Mouse (Mus musculus) liver, embryonic 16.5 days (tissue): ENCODE data around the gene Krt15. TPM values are rescaled to one million over a fixed set of nuclear protein-coding genes. Genes with fewer than 3 reads are reported as not detected.

Experiments
- ATAC-seq: fragments of 200-750 bp; cut with Nextera tagmentation; 2 replicates; pipeline ENCODE4 v1.8.0; 2017; ENCODE audit warnings: low read depth, mild to moderate bottlenecking, moderate number of reproducible peaks, moderate library complexity
- H3K27ac ChIP-seq: fragments of 300-500 bp; sonication (generic); 2 replicates; pipeline ENCODE4 v1.5.1; 2014; ENCODE audit warnings: mild to moderate bottlenecking, low read length
- H3K27me3 ChIP-seq: fragments of 300-500 bp; sonication (generic); 2 replicates; pipeline ENCODE4 v1.6.1; 2014; ENCODE audit warnings: low read depth, low read length, mixed read lengths; ENCODE audit not compliant: control insufficient read depth, insufficient read depth
- H3K36me3 ChIP-seq: fragments of 300-500 bp; sonication (generic); 2 replicates; pipeline ENCODE4 v1.6.1; 2014; ENCODE audit warnings: mild to moderate bottlenecking; ENCODE audit not compliant: control insufficient read depth, insufficient read depth
- H3K4me1 ChIP-seq: fragments of 300-500 bp; sonication (generic); 2 replicates; pipeline ENCODE4 v1.6.1; 2014; ENCODE audit warnings: low read depth, low read length, mixed read lengths; ENCODE audit not compliant: control insufficient read depth
- H3K4me2 ChIP-seq: fragments of 300-500 bp; sonication (generic); 2 replicates; pipeline ENCODE4 v1.6.1; 2014; ENCODE audit warnings: low read depth, low read length, mixed read lengths
- H3K4me3 ChIP-seq: fragments of 300-500 bp; sonication (generic); 2 replicates; pipeline ENCODE4 v1.5.1; 2014; ENCODE audit warnings: low read depth, mild to moderate bottlenecking, low read length
- H3K9ac ChIP-seq: fragments of 300-500 bp; sonication (generic); 2 replicates; pipeline ENCODE4 v1.6.1; 2014; ENCODE audit warnings: low read depth, low read length
- H3K9me3 ChIP-seq: fragments of 300-500 bp; sonication (generic); replicated peaks from 2 replicates; pipeline ENCODE4 v1.6.1; 2016; ENCODE audit warnings: low read length; ENCODE audit not compliant: control insufficient read depth
- WGBS: fragments of 180-500 bp; shearing (Covaris S2); extraction: QIAGEN DNeasy Blood & Tissue Kit; methylation state at CpG from one replicate; pipeline ENCODE4 v1.1.7; 2014; ENCODE audit not compliant: insufficient replicate concordance; 5-methylcytosine and 5-hydroxymethylcytosine counted together
- polyA plus RNA-seq: library from polyadenylated mRNA; unstranded; fragments of >200 nt; fragmentation: Nextera tagmentation; extraction: Ambion mirVana; gene quantifications from 2 replicates; pipeline ENCODE4 v1.2.1, GENCODE M21; 2015

The Krt15 gene
- 0.07 and 0.12 TPM in 2 replicates for polyA plus RNA-seq

DNA sequence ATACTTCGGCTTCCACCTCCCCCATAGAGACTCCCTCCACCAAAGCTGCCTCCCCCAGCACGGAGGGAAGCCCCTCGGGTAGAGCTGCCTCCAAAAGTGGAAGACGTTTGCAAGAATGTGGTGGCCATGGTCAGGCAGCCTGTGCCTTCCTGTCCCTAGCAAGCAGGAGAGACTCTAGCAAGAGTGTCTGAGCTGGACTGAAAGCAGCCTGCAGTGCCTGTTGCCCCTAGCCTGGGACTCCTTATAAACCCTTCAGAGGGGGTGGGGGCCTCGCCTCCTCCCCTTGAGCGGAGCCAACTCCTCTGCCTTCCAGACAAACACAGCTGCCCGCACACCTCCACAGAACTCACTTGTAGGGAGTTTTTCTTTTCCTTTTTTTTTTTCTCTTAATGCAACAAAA is at the start of gene Krt15:
TSS of gene Krt15 (minus strand) at position 198 of the 400 bp plus-strand sequence.
- no peak within 1 kb of the TSS for H3K27ac ChIP-seq
- no peaks in the 10 kb centered on the region for H3K36me3 ChIP-seq
- no peaks in the 10 kb centered on the region for H3K4me1 ChIP-seq
- no peak within 1 kb of the TSS for H3K9ac ChIP-seq
- 35% methylated on average over 7 of the region's 7 CpGs for WGBS
- H3K9me3 ChIP-seq, result no peaks in the 10 kb centered on the region
- no peak for ATAC-seq
- H3K4me2 ChIP-seq, result no peak within 1 kb of the TSS
- no peaks in the 10 kb centered on the region for H3K27me3 ChIP-seq
- no peak within 1 kb of the TSS for H3K4me3 ChIP-seq

DNA sequence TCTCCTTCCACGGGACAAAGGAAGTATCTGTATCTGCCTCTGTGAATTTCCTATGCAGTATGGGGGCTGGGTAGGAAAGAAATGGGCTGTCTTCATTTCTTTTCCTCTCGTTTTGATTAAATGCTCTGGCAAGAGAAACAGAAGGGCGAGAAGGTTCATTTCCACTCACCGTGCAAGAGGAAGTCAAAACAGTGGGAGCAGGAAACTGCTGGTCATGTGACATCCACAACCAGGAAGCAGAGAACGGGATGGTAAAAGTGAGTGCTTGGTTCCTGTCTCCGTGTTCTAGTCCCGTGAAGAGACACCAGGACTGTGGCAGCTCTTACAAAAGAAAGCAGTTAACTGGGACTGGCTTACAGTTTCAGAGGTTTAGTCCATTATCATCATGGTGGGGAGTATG is 46.0 kb upstream of the Krt15 start:
- H3K4me3 ChIP-seq, result no peak overlapping the region
- H3K36me3 ChIP-seq, result no peaks in the 10 kb centered on the region
- WGBS, result 32% methylated on average over 7 of the region's 7 CpGs
- H3K9ac ChIP-seq, result no peak overlapping the region
- ATAC-seq, result no peak
- H3K4me2 ChIP-seq, result no peak overlapping the region
- H3K4me1 ChIP-seq, result no peaks in the 10 kb centered on the region
- no peaks in the 10 kb centered on the region for H3K27me3 ChIP-seq
- no peak overlapping the region for H3K27ac ChIP-seq
- no peaks in the 10 kb centered on the region for H3K9me3 ChIP-seq

DNA sequence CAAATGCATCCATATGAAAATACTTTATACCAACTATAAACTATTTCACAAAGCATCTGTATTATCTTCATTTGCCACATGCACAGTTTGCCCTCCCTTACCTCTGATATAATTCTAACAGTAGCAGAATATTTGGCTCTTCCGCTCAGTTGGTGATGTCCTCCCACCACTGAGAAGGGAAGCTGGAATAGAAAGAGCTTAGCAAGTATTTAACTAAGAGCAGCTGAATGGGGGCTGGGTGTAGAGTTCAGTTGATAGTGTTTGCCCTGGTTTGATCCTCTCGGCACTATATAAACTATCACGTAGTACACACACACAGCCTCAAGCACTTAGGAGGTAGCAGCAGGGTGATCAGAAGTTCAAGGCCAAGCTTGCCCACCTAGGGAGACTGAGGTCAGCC is 43.5 kb upstream of the Krt15 start:
- Histone ChIP-seq H3K4me3 (no peak overlapping the region), H3K27me3 (no peaks in the 10 kb centered on the region), H3K36me3 (no peaks in the 10 kb centered on the region), H3K4me2 (no peak overlapping the region), H3K9ac (no peak overlapping the region), H3K27ac (no peak overlapping the region), H3K4me1 (no peaks in the 10 kb centered on the region), H3K9me3 (no peaks in the 10 kb centered on the region)
- no peak for ATAC-seq
- WGBS, result 60% methylated on average over 3 of the region's 3 CpGs

DNA sequence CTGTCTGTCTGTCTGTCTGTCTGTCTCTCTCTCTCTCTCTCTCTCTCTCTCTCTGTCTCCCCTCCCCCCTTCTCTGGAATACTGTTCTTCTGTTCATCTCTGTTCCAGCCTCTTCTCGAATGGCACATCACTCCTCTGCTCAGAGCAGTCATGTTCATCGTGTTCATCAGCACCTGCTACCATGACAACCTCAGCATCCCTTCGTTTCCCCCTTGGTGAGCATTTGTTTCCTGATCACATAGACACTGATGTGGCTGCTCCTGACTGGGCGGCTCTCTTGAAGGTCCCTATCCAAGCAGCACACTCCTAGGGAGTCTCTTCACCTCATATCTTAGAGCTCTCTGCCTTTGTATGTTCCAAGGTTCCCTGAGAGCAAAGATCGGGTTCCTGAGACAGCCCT is 42.6 kb upstream of the Krt15 start:
- no peaks in the 10 kb centered on the region for H3K27me3 ChIP-seq
- H3K4me1 ChIP-seq, result no peaks in the 10 kb centered on the region
- H3K9ac ChIP-seq, result no peak overlapping the region
- H3K27ac ChIP-seq, result no peak overlapping the region
- WGBS, result 57% methylated on average over 5 of the region's 5 CpGs
- no peaks in the 10 kb centered on the region for H3K9me3 ChIP-seq
- H3K36me3 ChIP-seq, result no peaks in the 10 kb centered on the region
- H3K4me3 ChIP-seq, result no peak overlapping the region
- H3K4me2 ChIP-seq, result no peak overlapping the region
- ATAC-seq, result no peak

DNA sequence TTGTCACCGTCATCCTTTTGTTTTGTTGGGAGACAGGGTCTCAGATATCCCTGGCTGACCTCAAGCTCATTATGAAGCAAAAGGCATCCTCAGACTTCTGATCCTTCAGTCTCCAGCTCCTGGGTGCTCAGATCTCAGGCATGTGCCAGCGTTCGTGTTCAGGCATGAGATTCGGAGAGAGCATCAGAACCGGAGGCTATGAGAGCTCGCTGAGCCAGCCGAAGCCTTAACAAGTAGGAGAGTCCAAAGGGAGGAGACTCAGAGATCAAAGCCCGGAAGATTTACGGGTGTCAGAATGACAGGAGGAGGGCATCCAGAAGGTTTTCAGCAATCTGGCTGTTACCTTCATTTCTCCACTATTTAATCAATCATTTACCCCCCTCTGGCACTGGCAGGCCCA is 41.1 kb upstream of the Krt15 start:
- WGBS, result 48% methylated on average over 9 of the region's 9 CpGs
- H3K4me1 ChIP-seq, result no peaks in the 10 kb centered on the region
- H3K9me3 ChIP-seq, result no peaks in the 10 kb centered on the region
- no peak for ATAC-seq
- H3K36me3 ChIP-seq, result no peaks in the 10 kb centered on the region
- no peak overlapping the region for H3K27ac ChIP-seq
- H3K27me3 ChIP-seq, result no peaks in the 10 kb centered on the region
- H3K9ac ChIP-seq, result no peak overlapping the region
- H3K4me2 ChIP-seq, result no peak overlapping the region
- no peak overlapping the region for H3K4me3 ChIP-seq

DNA sequence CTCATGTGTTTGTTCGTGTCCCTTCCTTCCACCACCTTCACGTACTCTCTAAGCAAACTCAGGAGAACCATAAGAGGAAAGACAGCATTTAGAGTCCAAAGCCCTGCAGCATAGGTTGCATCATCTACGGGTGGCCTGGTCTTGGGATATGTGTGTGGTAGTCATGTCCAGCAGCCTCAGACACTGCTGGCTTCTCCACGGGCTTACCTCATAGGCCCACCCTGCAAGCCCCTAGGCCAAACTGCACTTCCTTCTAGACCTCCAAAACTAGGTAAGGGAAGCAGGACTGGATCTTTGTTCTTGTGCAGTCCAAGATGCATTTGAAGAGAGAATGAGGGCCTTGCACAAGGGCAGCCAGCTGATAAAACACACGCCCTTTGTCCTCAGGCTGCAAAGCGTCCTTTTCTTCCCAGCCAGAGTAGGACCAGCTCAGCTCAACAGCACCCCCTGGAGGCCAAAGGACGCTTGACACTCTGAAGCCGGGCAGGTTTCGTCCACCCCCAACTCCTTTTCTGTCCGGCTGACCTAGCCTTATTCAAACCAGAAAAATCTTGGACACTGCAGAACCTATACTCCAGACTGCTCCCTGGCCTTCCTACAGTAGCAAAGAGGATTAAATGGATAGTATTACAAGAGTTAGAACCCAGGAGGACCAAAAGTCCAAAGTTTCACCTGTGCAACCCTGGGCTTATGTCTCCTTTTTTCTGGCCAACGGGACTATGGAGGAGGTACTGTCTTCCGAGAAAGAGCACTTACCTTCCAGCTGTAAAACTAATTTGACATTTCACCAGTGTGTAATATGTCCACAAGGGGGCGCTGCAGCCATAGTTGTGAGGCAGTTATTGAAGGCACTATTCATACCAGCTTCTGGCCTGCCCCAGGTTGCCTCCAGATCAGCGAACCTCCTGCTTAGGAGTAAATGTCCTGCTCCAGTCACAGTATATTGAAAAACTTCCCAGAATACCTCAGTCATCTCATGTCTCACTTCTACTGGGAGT is 33.3 kb upstream of the Krt15 start:
- Histone ChIP-seq H3K9me3 (no peaks in the 10 kb centered on the region), H3K27ac (no peak overlapping the region), H3K9ac (no peak overlapping the region), H3K27me3 (no peaks in the 10 kb centered on the region), H3K4me1 (no peaks in the 10 kb centered on the region), H3K4me2 (no peak overlapping the region), H3K4me3 (no peak overlapping the region), H3K36me3 (no peaks in the 10 kb centered on the region)
- no peak for ATAC-seq
- WGBS, result 23% methylated on average over 14 of the region's 14 CpGs

DNA sequence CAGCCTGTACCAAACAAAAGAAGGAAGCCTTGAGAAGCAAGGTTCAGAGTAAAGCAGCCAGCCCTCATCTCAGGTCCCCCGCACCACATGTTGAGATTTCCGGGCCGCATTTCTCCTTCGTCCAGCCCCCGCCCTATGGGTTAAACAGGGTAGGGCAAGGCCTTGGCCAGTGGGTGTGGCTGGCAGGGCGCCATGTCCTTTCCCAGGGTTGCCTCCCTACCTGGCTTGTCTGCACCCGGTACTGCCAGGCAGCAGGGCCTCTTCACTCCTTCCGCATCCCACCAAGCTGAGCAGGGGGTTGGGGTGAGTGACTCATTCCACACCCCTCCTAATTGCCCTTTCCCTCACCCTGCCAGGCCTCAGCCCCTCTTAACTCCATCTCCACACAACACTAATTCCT is 32.3 kb upstream of the Krt15 start:
- no peaks in the 10 kb centered on the region for H3K9me3 ChIP-seq
- ATAC-seq, result no peak
- no peak overlapping the region for H3K4me2 ChIP-seq
- H3K27ac ChIP-seq, result no peak overlapping the region
- 73% methylated on average over 8 of the region's 8 CpGs for WGBS
- no peak overlapping the region for H3K9ac ChIP-seq
- no peaks in the 10 kb centered on the region for H3K4me1 ChIP-seq
- no peaks in the 10 kb centered on the region for H3K36me3 ChIP-seq
- no peaks in the 10 kb centered on the region for H3K27me3 ChIP-seq
- no peak overlapping the region for H3K4me3 ChIP-seq

DNA sequence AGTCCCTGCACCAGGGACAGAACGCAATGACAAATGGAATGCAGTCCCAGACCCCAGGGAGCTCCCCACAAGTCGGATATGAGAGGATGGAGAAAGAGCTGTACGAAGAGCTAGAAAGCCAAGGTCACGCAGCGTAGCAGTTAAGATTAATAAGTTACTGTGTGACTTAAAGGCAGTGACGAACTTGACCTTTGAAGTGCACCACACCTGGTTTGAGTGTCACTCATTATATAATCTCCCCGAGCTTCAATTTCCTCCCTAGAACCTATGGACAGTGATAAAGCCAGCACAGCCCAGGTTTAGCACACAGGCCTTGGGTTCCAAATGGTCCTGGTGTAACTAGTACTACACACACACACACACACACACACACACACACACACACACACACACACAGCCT is 28.7 kb upstream of the Krt15 start:
- Histone ChIP-seq H3K9ac (no peak overlapping the region), H3K27me3 (no peaks in the 10 kb centered on the region), H3K4me3 (no peak overlapping the region), H3K9me3 (no peaks in the 10 kb centered on the region), H3K27ac (no peak overlapping the region), H3K4me1 (no peaks in the 10 kb centered on the region), H3K4me2 (no peak overlapping the region), H3K36me3 (no peaks in the 10 kb centered on the region)
- 45% methylated on average over 7 of the region's 7 CpGs for WGBS
- no peak for ATAC-seq

DNA sequence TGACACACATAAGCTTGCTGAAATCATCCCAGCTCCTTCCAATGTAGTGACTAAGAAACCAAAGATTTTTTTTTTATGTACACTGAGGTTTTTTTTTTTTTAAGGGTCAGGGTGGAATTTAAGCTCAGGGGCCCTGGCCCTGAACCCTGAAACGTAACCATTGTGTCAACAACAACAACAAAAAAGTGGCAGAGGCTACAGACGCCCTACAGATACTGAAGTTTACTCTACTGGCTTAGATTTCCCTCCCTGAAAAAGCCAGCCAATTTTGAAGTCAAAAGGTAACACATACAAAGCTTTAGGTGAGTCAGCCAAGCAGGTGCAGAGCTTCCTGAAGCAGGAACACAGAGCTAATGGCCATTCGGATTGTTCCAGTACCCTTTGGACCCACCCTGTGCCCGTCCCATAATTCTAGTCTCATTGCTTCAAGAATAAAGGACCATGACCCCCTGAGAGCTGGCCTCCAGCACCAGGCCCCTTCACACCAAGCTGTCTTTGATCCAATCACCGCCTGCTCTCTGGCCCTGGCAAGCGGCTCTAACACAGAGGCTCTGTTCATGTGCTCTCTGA is 22.3 kb upstream of the Krt15 start:
- Histone ChIP-seq H3K4me3 (no peak overlapping the region), H3K4me1 (no peaks in the 10 kb centered on the region), H3K27ac (no peak overlapping the region), H3K9me3 (no peaks in the 10 kb centered on the region), H3K36me3 (no peaks in the 10 kb centered on the region), H3K27me3 (no peaks in the 10 kb centered on the region), H3K4me2 (no peak overlapping the region), H3K9ac (no peak overlapping the region)
- 43% methylated on average over 6 of the region's 6 CpGs for WGBS
- ATAC-seq, result no peak
